Mouse (Mus musculus) bone marrow, adult 2 months (tissue): ENCODE results near the gene Prr14. TPM values are rescaled to one million over a fixed set of nuclear protein-coding genes. Genes with fewer than 3 reads are reported as not detected.
"Not testable (repeated sequence)": the region's sequence is repeated elsewhere in the genome, so short reads cannot be mapped to it uniquely, and the experiment has no call there.

Experiments used
- H3K27ac ChIP-seq: fragments of 200-500 bp; 2 replicates; pipeline ENCODE4 v1.5.1; 2012; ENCODE audit warnings: low read depth, mild to moderate bottlenecking, control low read depth, inconsistent platforms, low read length; ENCODE audit not compliant: control insufficient read depth, poor library complexity, insufficient read depth
- H3K4me1 ChIP-seq: fragments of 200-500 bp; 2 replicates; pipeline ENCODE4 v1.6.1; 2011; ENCODE audit warnings: low read length; ENCODE audit not compliant: control insufficient read depth, insufficient read depth
- H3K4me3 ChIP-seq: fragments of 200-500 bp; replicated peaks from 2 replicates; pipeline ENCODE3; 2011; ENCODE audit warnings: mild to moderate bottlenecking, low read depth, low read length, control low read depth; ENCODE audit not compliant: control insufficient read depth
- CTCF ChIP-seq: fragments of 200-500 bp; IDR thresholded peaks from 2 replicates; pipeline ENCODE4 v1.5.1; 2011; ENCODE audit warnings: low read length, control low read depth; ENCODE audit not compliant: control insufficient read depth, insufficient read depth
- POLR2A ChIP-seq: fragments of 200-500 bp; IDR thresholded peaks from 2 replicates; pipeline ENCODE4 v1.6.1; 2011; ENCODE audit warnings: low read depth, mild to moderate bottlenecking, control low read depth, low read length, borderline replicate concordance; ENCODE audit not compliant: control insufficient read depth
- WGBS: fragments of 180-500 bp; shearing (Covaris S2); methylation state at CpG from one replicate; pipeline ENCODE4 v1.1.7; 2018; 5-methylcytosine and 5-hydroxymethylcytosine counted together
- polyA plus RNA-seq: library from polyadenylated mRNA; stranded (reverse); fragments of >200 nt; gene quantifications from 2 replicates; pipeline ENCODE4 v1.2.4, GENCODE M21; 2011; ENCODE audit warnings: low replicate concordance; ENCODE audit not compliant: missing spikeins, insufficient read depth, insufficient read length

Gene Prr14
- 70.4 and 119 TPM in 2 replicates for polyA plus RNA-seq

DNA sequence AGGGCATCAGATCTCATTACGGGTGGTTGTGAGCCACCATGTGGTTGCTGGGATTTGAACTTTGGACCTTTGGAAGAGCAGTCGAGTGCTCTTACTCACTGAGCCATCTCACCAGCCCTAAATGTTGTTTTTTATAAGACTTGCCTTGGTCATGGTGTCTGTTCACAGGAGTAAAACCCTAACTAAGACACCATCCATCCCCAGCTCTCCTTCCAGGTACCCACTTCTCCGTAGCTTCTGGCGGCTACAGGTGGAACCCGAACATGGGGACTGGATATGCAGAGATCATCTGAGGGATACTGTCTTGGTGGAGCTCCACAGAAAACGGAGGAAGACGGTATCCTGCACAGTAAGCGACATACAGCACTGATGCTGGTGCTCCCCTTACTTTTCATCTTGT lies at the start of gene Prr14:
Gene Prr14 (plus strand): TSS at position 301 of the 400 bp plus-strand sequence.
- H3K27ac ChIP-seq, H3K4me1 ChIP-seq: not testable (repeated sequence)
- WGBS: 94% methylated on average over 8 of the region's 8 CpGs
- peak within 1 kb of the TSS; percentile 34 for H3K4me3 ChIP-seq

DNA sequence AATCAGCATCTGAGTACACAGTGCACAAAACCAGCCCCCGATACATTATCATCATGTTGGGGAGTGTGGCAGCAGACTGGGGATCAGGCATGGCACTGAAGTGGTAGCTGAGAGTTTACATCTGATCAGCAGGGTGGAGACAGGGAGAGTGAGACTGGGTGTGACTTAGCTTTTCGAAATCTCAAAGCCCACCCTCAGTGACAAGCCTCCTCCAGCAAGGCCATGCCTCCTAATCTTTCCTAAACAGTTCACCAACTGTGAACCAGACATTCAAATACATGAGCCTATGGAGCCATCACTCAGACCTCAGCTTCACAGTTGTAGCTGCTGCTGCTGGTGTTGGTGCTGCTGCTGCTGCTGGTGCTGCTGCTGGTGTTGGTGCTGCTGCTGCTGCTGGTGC lies 48.0 kb upstream of the Prr14 start:
- Histone ChIP-seq H3K27ac (no peak overlapping the region), H3K4me3 (no peak overlapping the region), H3K4me1 (0 out of 2 replicates have a peak, but pooled peaks cover 1% of the 10 kb centered on the region)
- 50% methylated on average over 2 of the region's 2 CpGs for WGBS
- no peak for TF ChIP-seq POLR2A
- TF ChIP-seq CTCF: no peak

DNA sequence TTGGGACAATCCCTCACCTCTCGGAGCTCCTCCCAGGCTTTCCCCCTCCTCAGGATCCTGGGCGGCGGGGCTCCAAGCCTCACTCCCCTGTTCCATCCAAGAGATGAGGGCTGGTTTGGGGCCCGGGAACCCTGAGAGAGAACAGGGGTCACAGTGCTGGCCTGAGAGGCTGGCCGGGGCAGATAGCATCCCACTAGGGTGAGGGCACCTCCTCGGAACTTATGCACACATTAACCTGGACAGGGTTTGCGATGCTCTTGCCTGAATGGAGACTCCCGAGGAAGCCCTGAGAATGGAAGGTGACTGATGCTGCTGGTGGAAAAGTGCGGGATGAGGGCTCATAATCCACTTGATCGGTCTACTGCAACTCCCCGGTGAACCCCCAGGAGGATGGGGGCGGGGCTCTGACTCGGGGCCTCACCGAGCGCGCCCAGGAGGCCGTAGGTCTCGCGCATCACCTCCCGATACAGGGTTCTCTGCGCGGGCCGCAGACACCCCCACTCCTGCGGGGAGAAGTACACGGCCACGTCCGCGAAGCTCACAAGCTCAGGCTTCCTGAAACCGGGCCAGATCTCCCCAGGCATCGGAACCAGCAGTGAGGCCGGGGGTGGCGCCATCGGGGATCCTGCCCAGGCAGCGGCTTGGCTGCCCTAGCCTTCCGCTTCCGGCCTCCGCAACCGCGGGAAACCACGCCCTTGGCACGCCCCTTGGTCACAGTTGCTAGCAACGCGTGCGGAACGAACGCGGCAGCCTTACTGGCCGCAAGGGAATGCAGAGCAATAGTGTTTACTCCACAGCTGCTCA lies 37.8 kb upstream of the Prr14 start, which contains the start of gene Zfp688:
Gene Zfp688 (minus strand): TSS at position 681 of the 804 bp plus-strand sequence.
- WGBS: 2% methylated on average over 48 of the region's 48 CpGs
- H3K27ac ChIP-seq: peak within 1 kb of the TSS; percentile 90
- H3K4me1 ChIP-seq: peaks cover 2% of the 10 kb centered on the region; the same call in 1 of the 2 replicates
- TF ChIP-seq CTCF (peak; percentile 25; the same call in 1 of the 2 replicates), POLR2A (peak; percentile 96; the same call in 1 of the 2 replicates)
- H3K4me3 ChIP-seq: peak within 1 kb of the TSS; percentile 79

GRCm38 (mm10) chr7:127422247-127422646 lies 37.2 kb upstream of the Prr14 start:
- Histone ChIP-seq H3K4me1 (peaks cover 2% of the 10 kb centered on the region; the same call in 1 of the 2 replicates), H3K4me3 (peak overlapping the region; percentile 79), H3K27ac (peak overlapping the region; percentile 4)
- WGBS: 2% methylated on average over 15 of the region's 15 CpGs
- TF ChIP-seq CTCF (no peak), POLR2A (no peak)

GRCm38 (mm10) chr7:127425291-127425690 lies 34.1 kb upstream of the Prr14 start:
- H3K4me1 ChIP-seq: peaks cover 2% of the 10 kb centered on the region; the same call in 1 of the 2 replicates
- 79% methylated on average over 3 of the region's 3 CpGs for WGBS
- H3K4me3 ChIP-seq: no peak overlapping the region
- TF ChIP-seq CTCF (no peak), POLR2A (no peak)
- H3K27ac ChIP-seq: no peak overlapping the region

DNA sequence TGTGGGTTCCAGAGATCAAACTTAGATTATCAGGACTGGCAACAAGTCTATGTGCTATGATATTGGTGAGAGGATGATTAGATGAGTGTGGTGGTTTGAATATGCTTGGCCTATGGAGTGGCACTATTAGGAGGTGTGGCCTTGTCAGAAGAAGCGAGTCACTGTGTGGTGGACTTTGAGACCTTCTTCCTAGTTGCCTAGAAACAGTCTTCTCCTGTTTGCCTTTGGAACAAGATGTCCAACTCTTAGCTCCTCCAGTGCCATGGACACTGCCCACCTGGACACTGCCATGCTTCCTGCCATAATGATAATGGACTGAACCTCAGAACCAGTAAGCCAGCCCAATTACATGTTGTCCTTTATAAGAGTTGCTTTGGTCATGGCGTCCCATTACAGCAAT lies 33.5 kb upstream of the Prr14 start:
- peaks cover 2% of the 10 kb centered on the region; the same call in 1 of the 2 replicates for H3K4me1 ChIP-seq
- H3K27ac ChIP-seq: no peak overlapping the region
- no peak overlapping the region for H3K4me3 ChIP-seq
- no peak for TF ChIP-seq CTCF
- TF ChIP-seq POLR2A: no peak
- 76% methylated on average over 2 of the region's 2 CpGs for WGBS

DNA sequence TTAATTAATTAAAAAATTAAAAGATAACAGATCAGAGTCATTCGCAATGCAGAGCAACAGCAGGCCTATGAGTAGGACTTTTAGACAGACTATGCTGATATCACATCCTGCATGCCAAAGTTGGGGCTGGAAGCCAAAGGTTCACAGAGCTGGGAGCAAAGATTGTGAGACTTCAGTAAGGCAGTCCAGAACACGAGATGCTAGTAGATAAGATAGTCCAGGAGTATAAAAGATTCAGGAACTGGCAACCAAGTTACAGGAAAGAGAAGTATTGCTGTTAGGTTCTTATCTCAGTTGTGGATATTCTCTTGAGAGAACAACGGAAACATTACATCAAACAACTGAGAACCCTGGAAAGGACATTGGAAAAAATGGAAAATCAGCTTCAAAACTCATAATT lies 33.1 kb upstream of the Prr14 start:
- no peak for TF ChIP-seq POLR2A
- TF ChIP-seq CTCF: no peak
- 39% methylated on average over 3 of the region's 3 CpGs for WGBS
- Histone ChIP-seq H3K4me3 (no peak overlapping the region), H3K27ac (no peak overlapping the region), H3K4me1 (peaks cover 2% of the 10 kb centered on the region; the same call in 1 of the 2 replicates)

DNA sequence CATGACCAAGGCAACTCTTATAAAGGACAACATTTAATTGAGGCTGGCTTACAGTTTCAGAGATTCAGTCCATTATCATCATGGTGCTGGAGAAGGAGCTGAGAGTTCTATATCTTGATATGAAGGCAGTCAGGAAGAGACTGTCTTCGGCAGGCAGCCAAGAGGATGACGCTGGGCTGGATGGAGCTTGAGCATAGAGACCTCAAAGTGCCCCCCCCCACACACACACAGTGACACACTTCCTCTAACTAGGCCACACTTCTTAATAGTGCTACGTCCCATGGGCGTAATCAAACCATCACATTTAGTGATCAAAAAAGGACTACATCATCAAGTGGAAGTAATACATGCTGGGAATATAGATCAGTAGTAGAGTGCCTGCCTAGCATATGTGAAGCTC lies 24.2 kb upstream of the Prr14 start:
- no peak overlapping the region for H3K27ac ChIP-seq
- TF ChIP-seq POLR2A (no peak), CTCF (no peak)
- no peak overlapping the region for H3K4me3 ChIP-seq
- H3K4me1 ChIP-seq: no peaks in the 10 kb centered on the region
- WGBS: 60% methylated on average over 4 of the region's 4 CpGs
